Mouse (Mus musculus): Measurements from ENCODE around the gene Map7d1.

Gene Map7d1

DNA sequence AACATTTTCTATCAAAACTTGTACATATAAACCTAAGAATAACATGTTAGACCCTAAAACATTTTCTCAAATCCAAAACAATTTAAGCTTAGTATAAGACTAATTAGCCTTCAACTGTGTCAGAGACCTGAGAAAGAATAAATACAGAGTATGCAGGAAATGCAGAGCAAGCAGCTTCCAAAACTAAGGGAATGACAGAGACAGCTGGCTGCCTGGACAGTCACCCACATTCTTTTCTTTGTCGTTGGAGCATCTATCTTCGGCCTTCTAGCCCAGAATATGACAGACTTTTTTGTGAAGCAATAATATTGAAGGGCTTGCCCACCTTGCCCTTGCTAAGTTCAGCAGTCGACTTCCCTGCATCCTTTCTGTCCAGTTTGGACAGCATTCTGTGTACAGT is 13.1 kb upstream of the Map7d1 start:
- no peak for DNase-seq (ENCODE audit: low spot score)

DNA sequence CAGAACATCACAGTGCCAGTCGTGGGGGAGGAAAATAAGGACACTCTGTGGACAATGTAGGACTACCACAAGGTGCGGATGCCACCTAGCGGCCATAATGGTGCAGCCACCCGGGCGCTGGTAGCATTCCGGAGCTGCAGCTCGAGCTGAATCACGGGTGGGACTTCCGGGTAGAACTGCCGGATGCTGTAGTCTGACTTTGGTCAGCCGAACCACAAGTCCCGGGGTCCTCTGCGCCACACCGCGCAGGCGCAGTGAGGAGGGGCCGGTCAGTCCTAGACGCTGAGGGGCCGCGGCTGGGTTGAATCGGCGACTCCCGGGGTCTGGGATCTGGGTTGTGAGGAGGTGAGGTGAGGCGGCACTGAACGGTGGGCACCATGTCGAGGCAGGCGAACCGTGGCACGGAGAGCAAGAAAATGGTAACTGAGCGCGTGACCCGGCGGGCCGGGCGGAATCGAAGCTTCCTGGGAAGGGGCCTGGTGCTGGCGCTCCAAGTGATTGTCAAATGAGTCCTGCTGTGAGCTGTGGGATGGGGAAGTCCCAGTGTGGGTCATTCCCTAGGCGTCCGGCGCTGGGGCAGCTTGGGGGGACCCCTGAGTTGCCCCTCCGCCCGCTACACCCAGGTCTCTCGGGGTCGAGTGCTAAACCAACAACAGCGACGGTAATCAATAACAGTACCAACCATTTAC is 6.1 kb upstream of the Map7d1 start, which contains the start of gene Trappc3:
Gene Trappc3 (plus strand): TSS at position 207 of the 689 bp plus-strand sequence.
- peak; percentile 98 for DNase-seq (ENCODE audit: low spot score)

- DNase-seq (ENCODE audit: low spot score): no peak
These were observed 5.5 kb upstream of the Map7d1 start for GRCm38 (mm10) chr4:126261675-126262074.

- no peak for DNase-seq (ENCODE audit: low spot score)
These were observed 5.1 kb upstream of the Map7d1 start for GRCm38 (mm10) chr4:126261266-126261665.

DNA sequence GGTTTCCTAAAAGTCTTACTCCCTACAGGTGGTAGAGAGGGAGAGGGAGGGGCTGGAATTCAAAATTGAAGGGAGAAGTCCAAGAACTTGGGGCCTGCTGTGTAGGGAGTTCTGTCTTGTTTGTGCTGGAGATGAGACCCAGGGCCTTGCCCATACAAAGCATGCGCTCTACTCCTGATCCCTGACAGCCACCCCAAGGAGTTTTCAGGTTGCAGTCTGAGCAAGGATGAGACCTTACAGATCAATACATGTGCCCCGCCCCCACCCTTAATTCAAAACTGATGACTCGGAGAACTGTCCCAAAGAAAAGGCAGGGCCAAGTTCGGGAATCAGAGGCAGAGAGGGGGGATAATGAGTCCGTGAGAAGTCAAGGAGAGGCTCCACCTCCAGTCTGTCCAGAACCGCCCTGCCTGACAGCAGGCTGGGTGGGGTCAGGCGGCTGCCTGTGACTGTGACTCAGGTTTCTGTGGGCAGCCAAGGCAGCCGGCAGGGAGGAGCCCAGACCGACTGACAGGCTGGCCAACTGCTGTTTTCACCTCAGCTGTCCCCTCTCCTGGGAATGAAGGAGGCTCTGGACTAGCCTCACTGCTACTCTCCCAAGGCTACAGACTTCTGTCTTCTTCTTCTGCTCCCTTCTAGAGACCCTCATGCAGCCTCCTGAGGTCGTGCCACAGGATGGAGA is 4.5 kb upstream of the Map7d1 start:
- no peak for DNase-seq (ENCODE audit: low spot score)

DNA sequence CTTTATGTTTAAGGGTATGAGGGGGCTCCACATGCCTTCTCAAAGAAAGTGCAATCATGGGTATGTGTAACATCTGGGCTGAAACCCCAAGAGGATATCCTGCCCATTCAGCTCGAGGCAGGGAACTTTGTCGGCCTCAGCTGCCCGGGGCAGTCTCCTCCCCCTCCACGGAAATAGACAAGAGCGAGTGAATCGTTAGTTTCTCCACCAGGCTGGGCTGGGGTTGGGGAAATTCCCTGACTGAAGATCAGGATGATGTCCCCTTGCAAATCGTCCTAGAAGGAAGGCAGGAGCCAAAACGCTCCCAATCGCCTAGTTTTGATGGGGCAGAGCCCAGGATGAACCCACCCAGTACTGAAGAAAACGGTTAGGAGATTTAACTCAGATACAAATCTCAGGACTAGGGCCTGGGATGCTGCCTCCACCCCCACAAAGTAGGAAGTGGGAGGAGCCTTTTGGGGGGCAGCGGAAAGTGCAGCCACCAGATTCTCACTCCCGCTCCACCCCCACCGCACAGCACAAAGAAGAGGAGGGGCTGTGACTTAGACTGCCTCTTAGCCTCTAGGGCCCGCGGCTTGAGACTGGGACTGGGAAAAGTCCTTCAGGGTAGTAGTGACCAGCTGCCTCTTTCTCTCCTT is 3.5 kb upstream of the Map7d1 start:
- no peak for DNase-seq (ENCODE audit: low spot score)

DNA sequence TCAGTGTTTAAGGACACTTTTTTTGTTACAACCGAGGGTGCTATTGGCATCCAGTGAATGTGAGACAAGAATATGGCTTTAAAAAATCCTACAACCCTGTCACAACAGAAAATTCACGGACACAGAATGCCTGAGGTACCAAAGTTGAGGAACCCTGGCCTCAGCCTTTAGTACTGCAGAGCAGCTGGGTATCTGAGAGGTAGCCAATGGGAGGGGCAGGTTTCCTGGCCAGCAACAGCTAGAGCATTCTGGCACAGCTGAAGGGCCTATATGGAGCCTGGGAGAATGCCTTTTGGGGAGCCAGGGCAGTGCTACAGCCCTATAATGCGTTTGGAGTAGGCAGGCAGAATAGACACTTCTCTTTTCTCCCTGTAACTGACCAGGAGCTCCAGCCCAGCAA is 2.9 kb upstream of the Map7d1 start:
- no peak for DNase-seq (ENCODE audit: low spot score)

DNA sequence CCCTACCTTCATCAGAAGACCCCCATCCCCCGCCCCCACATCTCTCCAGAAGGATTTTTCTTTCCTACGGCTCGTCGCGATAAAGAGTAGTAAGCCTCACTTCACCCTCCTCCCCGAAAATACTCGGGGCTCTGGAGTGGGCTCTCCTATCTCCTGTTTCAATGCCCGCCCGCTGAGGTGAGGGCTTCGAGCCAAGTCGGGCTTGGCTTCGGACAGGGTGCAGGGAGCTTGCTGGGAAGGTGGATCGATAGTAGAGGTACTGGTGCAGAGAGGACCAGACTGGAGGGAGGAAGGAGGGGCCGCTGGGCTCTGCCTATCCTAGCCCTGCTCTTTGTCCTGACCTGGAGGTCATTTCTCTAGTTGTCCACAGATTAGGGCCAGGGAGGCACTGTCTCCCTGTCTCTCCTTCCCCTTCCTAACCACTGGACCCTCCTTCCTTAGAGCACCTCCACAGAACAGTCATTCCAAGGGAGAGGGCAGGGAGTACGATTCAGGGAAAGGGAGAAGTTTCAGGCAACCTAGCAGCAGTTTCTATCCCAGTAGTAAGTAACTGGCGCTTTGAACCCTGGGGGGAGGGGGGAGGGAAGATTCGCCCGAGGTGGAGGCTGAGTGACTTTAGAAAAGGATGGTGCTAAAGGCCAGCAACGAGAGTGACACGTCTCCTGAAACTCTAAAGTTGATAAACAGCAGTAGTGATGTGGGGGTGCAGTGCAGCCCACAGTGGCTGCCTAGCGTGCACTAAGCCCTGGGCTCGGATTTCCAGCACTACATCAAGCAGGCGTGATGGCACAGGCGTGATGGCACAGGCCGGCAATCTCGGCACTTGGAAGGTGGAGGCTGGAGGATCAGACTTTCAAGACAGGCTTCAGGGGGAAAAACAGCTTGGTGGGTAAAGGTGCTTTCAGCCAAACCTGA is 1.1 kb upstream of the Map7d1 start:
- no peak for DNase-seq (ENCODE audit: low spot score)

GRCm38 (mm10) chr4:126255113-126256001 is 786 bp downstream of the Map7d1 start:
- DNase-seq (ENCODE audit: low spot score): no peak

DNA sequence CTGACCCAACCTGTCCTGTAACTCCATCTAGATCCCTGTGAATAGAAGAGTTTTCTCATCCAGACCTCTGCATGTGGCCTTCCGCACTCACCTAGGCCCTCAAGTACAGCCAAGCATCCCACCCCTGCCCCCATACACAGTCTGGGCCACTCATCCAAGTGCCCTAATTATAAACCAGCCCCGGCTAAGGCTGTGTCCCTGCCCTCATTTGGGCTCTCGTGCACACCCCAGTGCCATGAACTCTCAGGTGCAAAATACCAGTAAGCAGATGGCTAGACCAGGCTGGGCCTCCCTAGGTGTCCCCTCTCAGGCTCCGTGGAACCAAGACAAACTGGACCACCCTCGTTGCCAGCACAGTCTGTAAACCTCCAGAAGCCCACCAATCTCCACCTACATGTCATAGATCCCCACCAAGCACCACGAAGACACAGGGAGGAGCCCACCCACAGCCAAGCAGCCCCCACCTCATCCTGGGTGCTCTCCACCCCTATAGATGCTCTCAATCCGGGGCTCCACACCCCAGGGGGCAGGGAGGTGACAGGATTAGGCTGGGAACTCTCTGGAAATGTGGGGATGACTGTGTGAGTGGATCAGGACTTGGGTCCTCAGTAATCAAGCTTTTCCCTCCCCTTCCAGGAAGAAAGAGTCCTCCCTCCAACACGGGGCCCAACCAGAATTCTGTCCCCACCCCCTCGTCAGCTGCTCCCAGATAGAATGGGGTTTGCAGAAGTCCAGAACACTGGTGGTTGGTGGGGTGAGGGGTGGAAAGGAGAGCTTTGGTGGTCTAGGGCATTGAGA is 1.6 kb downstream of the Map7d1 start:
- DNase-seq (ENCODE audit: low spot score): no peak

DNA sequence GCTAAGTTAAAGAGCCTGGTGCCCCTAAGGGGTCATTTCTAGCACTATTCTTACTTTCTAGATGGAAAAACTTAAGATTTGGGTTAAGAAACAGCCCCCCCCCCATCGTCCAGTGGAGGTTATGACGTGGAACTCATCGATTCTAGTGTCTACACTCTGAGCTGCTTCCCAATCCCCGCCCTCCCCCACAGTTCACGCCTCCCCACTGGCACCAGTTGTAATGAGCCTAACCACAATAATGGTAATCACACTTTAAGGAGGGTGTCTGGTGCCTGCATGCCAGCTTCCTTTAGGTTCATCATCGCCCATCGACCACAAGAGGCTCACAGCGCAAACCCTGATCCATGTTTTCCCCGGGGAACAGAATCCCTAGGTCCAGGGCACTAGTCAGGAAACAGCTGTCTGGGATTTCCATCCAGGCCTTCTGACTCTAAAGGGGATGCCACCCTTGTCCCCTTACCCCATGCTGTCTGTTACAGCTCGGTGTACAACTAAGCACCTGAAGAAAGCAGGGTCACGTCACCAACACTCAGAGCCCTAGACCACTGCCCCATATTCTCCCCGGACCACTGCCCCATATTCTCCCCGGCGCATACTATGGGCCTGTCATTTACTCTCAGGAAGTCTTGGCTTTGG is 2.4 kb downstream of the Map7d1 start:
- DNase-seq (ENCODE audit: low spot score): no peak

GRCm38 (mm10) chr4:126252411-126253237 is 3.5 kb downstream of the Map7d1 start:
- no peak for DNase-seq (ENCODE audit: low spot score)

GRCm38 (mm10) chr4:126251655-126252254 is 4.4 kb downstream of the Map7d1 start:
- DNase-seq (ENCODE audit: low spot score): no peak

DNA sequence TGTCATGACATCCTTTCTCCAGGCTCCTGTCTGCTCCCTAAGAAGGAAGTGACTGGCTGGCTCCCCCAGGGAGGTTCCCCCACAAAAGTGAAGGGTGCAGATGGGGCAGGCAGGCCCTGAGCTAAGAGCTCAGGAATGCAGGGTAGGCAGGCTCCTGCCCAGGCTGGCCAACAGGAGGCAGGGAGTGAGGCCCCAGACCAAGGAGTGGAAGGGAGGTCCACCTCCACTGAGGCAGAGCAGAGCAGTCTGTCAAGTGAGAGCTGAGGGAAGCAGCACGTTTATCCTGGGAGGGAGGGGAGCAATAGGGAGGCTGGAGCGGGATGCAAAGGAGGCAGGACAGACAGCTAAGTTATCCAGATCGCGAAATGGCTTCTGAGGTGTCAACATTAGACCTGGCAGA is 5.5 kb downstream of the Map7d1 start:
- DNase-seq (ENCODE audit: low spot score): no peak

- DNase-seq (ENCODE audit: low spot score): no peak
These were observed 7.8 kb downstream of the Map7d1 start for GRCm38 (mm10) chr4:126248261-126248868.

DNA sequence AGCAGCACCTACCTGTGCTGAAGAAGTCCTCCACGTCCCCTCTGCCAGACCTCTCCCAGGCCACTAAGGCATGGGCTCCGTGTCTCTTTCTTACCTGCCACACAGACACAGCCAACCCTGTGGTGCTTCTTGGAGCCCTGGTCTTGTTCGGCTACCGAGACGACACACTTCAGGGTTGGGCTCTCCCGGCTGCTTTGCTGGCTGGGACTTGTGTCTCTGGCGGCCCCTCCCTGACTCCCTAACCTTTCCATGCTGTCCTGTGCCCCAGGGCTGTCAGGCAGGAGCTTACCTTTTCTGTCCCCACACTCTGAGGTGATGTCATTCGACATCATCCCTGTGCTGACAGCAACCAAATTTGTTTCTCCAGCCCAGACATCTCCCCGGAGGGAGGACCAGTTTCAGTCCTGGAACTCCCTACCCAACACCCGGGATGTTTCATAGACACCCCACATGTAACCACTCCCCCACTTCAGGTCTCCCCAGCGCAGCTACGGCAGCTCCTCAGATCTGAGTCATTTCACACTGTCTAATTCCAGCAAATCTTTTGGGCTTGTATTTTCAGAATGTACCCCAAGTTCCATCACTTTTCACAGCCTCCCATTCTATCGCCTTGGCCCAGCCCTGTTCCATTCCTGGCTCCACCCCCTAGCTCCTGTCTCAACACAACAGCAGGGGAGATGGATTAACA is 9.8 kb downstream of the Map7d1 start:
- DNase-seq (ENCODE audit: low spot score): no peak

DNA sequence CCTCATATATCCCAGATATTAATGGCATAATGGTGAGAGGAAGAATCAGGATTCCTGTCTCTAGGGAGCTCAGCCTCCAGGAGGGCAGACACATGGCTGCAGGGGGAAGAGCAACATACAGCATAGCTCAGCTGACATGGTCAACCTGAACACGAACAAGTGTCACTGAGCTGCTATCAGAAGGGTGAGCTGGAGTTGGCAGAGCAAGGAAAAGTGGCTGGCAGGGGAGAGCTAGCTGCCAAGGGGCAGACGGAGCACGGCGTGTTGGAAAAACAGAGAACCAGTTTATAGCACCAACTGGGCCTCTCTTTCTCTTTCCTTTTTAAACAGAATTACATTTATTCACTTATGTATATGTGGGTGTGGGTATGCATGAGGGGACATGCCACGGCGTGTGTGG is 13.6 kb downstream of the Map7d1 start:
- DNase-seq (ENCODE audit: low spot score): no peak
